Mouse (Mus musculus) forebrain, embryonic 12.5 days (tissue): ENCODE results near the gene Polr2j. TPM values are rescaled to one million over a fixed set of nuclear protein-coding genes. Genes with fewer than 3 reads are reported as not detected.
"Not testable (repeated sequence)": the region's sequence is repeated elsewhere in the genome, so short reads cannot be mapped to it uniquely, and the experiment has no call there.

Source experiments
- ATAC-seq: fragments of 200-750 bp; cut with Nextera tagmentation; 2 replicates; pipeline ENCODE4 v1.8.0; 2017; ENCODE audit warnings: moderate TSS enrichment; ENCODE audit not compliant: low FRiP score
- H3K27ac ChIP-seq: fragments of 300-500 bp; sonication (generic); 2 replicates; pipeline ENCODE4 v1.5.1; 2016; ENCODE audit warnings: mild to moderate bottlenecking
- H3K27me3 ChIP-seq: fragments of 300-500 bp; sonication (generic); 2 replicates; pipeline ENCODE4 v1.6.1; 2016; ENCODE audit warnings: mild to moderate bottlenecking
- H3K36me3 ChIP-seq: fragments of 300-500 bp; sonication (generic); replicated peaks from 2 replicates; pipeline ENCODE4 v1.6.1; 2016; ENCODE audit warnings: mild to moderate bottlenecking
- H3K4me1 ChIP-seq: fragments of 300-500 bp; sonication (generic); 2 replicates; pipeline ENCODE4 v1.6.1; 2016
- H3K4me2 ChIP-seq: fragments of 300-500 bp; sonication (generic); 2 replicates; pipeline ENCODE4 v1.6.1; 2016; ENCODE audit warnings: mild to moderate bottlenecking, moderate library complexity
- H3K4me3 ChIP-seq: fragments of 300-500 bp; sonication (generic); replicated peaks from 2 replicates; pipeline ENCODE4 v1.5.1; 2016; ENCODE audit warnings: mild to moderate bottlenecking
- H3K9ac ChIP-seq: fragments of 300-500 bp; sonication (generic); 2 replicates; pipeline ENCODE4 v1.6.1; 2016; ENCODE audit warnings: mild to moderate bottlenecking
- H3K9me3 ChIP-seq: fragments of 300-500 bp; sonication (generic); 2 replicates; pipeline ENCODE4 v1.6.1; 2016
- WGBS: fragments of 180-500 bp; shearing (Covaris S2); methylation state at CpG from one replicate; pipeline ENCODE4 v1.1.7; 2016; 5-methylcytosine and 5-hydroxymethylcytosine counted together
- polyA plus RNA-seq: library from polyadenylated mRNA; unstranded; fragments of >200 nt; fragmentation: Nextera tagmentation; extraction: Ambion mirVana; gene quantifications from 2 replicates; pipeline ENCODE4 v1.2.1, GENCODE M21; 2016

Gene Polr2j
- polyA plus RNA-seq, 1 experiment from 2014 or later, result 256 TPM

- no peak overlapping the region for H3K4me2 ChIP-seq
- H3K27ac ChIP-seq, result no peak overlapping the region
- H3K9me3 ChIP-seq, result peaks cover 6% of the 10 kb centered on the region; the same call in 1 of the 2 replicates
- H3K4me1 ChIP-seq, result no peaks in the 10 kb centered on the region
- H3K27me3 ChIP-seq, result no peaks in the 10 kb centered on the region
- ATAC-seq, result no peak
- no peak overlapping the region for H3K4me3 ChIP-seq
- 100% methylated on average over 1 of the region's 1 CpGs for WGBS
- no peak overlapping the region for H3K9ac ChIP-seq
- peaks cover 5% of the 10 kb centered on the region for H3K36me3 ChIP-seq
Observed at GRCm38 (mm10) chr5:136146936-136147335, 30.5 kb downstream of the Polr2j start.

- no peaks in the 10 kb centered on the region for H3K36me3 ChIP-seq
- H3K4me2 ChIP-seq, result no peak overlapping the region
- H3K27ac ChIP-seq, result no peak overlapping the region
- WGBS, result 76% methylated on average over 8 of the region's 8 CpGs
- H3K27me3 ChIP-seq, result no peaks in the 10 kb centered on the region
- peaks cover 6% of the 10 kb centered on the region; the same call in 1 of the 2 replicates for H3K9me3 ChIP-seq
- no peak overlapping the region for H3K4me3 ChIP-seq
- no peaks in the 10 kb centered on the region for H3K4me1 ChIP-seq
- no peak for ATAC-seq
- H3K9ac ChIP-seq, result no peak overlapping the region
Observed at GRCm38 (mm10) chr5:136147704-136148103, 31.3 kb downstream of the Polr2j start.

GRCm38 (mm10) chr5:136149134-136149576 lies 32.7 kb downstream of the Polr2j start:
- H3K27ac ChIP-seq, H3K9ac ChIP-seq, H3K4me1 ChIP-seq, H3K36me3 ChIP-seq, H3K4me2 ChIP-seq, H3K4me3 ChIP-seq, H3K27me3 ChIP-seq, ATAC-seq, H3K9me3 ChIP-seq: not testable (repeated sequence)
- 84% methylated on average over 5 of the region's 5 CpGs for WGBS

- no peak overlapping the region for H3K27ac ChIP-seq
- no peaks in the 10 kb centered on the region for H3K36me3 ChIP-seq
- H3K9ac ChIP-seq, result no peak overlapping the region
- H3K4me2 ChIP-seq, result no peak overlapping the region
- ATAC-seq, result no peak
- H3K4me1 ChIP-seq, result no peaks in the 10 kb centered on the region
- no peaks in the 10 kb centered on the region for H3K27me3 ChIP-seq
- no peak overlapping the region for H3K4me3 ChIP-seq
- H3K9me3 ChIP-seq, result no peaks in the 10 kb centered on the region
- 85% methylated on average over 8 of the region's 8 CpGs for WGBS
Observed at GRCm38 (mm10) chr5:136152365-136152764, 35.9 kb downstream of the Polr2j start.

- Histone ChIP-seq H3K27me3 (no peaks in the 10 kb centered on the region), H3K4me3 (no peak overlapping the region), H3K9me3 (no peaks in the 10 kb centered on the region), H3K4me2 (no peak overlapping the region), H3K36me3 (no peaks in the 10 kb centered on the region), H3K9ac (no peak overlapping the region), H3K27ac (no peak overlapping the region), H3K4me1 (no peaks in the 10 kb centered on the region)
- no peak for ATAC-seq
- WGBS, result 91% methylated on average over 5 of the region's 5 CpGs
Observed at GRCm38 (mm10) chr5:136155399-136155798, 39.0 kb downstream of the Polr2j start.

- H3K9ac ChIP-seq, H3K9me3 ChIP-seq, H3K27me3 ChIP-seq, H3K4me1 ChIP-seq, H3K4me3 ChIP-seq, H3K27ac ChIP-seq, H3K4me2 ChIP-seq, ATAC-seq, H3K36me3 ChIP-seq: not testable (repeated sequence)
- WGBS, result 93% methylated on average over 11 of the region's 12 CpGs
Observed at GRCm38 (mm10) chr5:136160084-136160483, 43.7 kb downstream of the Polr2j start.

GRCm38 (mm10) chr5:136163807-136164474 lies 47.5 kb downstream of the Polr2j start:
- H3K36me3 ChIP-seq, result 0 out of 2 replicates have a peak, but pooled peaks cover 3% of the 10 kb centered on the region

GRCm38 (mm10) chr5:136165246-136165645 lies 48.8 kb downstream of the Polr2j start:
- ATAC-seq, result no peak
- 83% methylated on average over 8 of the region's 8 CpGs for WGBS
- no peak overlapping the region for H3K27ac ChIP-seq
- no peak overlapping the region for H3K4me3 ChIP-seq
- H3K4me1 ChIP-seq, result 0 out of 2 replicates have a peak, but pooled peaks cover 4% of the 10 kb centered on the region
- H3K9me3 ChIP-seq, result peaks cover 5% of the 10 kb centered on the region; the same call in 1 of the 2 replicates
- no peak overlapping the region for H3K9ac ChIP-seq
- no peak overlapping the region for H3K4me2 ChIP-seq
- 0 out of 2 replicates have a peak, but pooled peaks cover 3% of the 10 kb centered on the region for H3K36me3 ChIP-seq
- no peaks in the 10 kb centered on the region for H3K27me3 ChIP-seq

More at GRCm38 (mm10) chr5:136163807-136164474, 47.5 kb downstream of the Polr2j start:
- peaks cover 5% of the 10 kb centered on the region; the same call in 1 of the 2 replicates for H3K9me3 ChIP-seq
- H3K4me2 ChIP-seq, result no peak overlapping the region
- no peak overlapping the region for H3K27ac ChIP-seq
- 86% methylated on average over 11 of the region's 11 CpGs for WGBS
- no peak overlapping the region for H3K9ac ChIP-seq
- no peak for ATAC-seq
- H3K27me3 ChIP-seq, result no peaks in the 10 kb centered on the region
- no peak overlapping the region for H3K4me3 ChIP-seq
- no peaks in the 10 kb centered on the region for H3K4me1 ChIP-seq

GRCm38 (mm10) chr5:136167296-136167695 lies 50.9 kb downstream of the Polr2j start:
- H3K4me3 ChIP-seq, result no peak overlapping the region
- 0 out of 2 replicates have a peak, but pooled peaks cover 3% of the 10 kb centered on the region for H3K36me3 ChIP-seq
- peaks cover 10% of the 10 kb centered on the region for H3K27me3 ChIP-seq
- H3K9ac ChIP-seq, result no peak overlapping the region
- no peak for ATAC-seq
- WGBS, result 91% methylated on average over 4 of the region's 4 CpGs
- H3K4me2 ChIP-seq, result no peak overlapping the region
- H3K9me3 ChIP-seq, result peaks cover 5% of the 10 kb centered on the region; the same call in 1 of the 2 replicates
- peaks cover 15% of the 10 kb centered on the region for H3K4me1 ChIP-seq
- no peak overlapping the region for H3K27ac ChIP-seq

- no peak overlapping the region for H3K9ac ChIP-seq
- H3K27ac ChIP-seq, result no peak overlapping the region
- peaks cover 15% of the 10 kb centered on the region for H3K4me1 ChIP-seq
- ATAC-seq, result no peak
- H3K4me3 ChIP-seq, result no peak overlapping the region
- H3K27me3 ChIP-seq, result peaks cover 15% of the 10 kb centered on the region
- 0 out of 2 replicates have a peak, but pooled peaks cover 3% of the 10 kb centered on the region for H3K36me3 ChIP-seq
- WGBS, result 96% methylated on average over 3 of the region's 3 CpGs
- no peak overlapping the region for H3K4me2 ChIP-seq
- H3K9me3 ChIP-seq, result peaks cover 5% of the 10 kb centered on the region; the same call in 1 of the 2 replicates
Observed at GRCm38 (mm10) chr5:136168071-136168470, 51.6 kb downstream of the Polr2j start.

- peak overlapping the region; percentile 92 for H3K4me2 ChIP-seq
- peak overlapping the region; percentile 77 for H3K9ac ChIP-seq
- peaks cover 5% of the 10 kb centered on the region; the same call in 1 of the 2 replicates for H3K9me3 ChIP-seq
- H3K36me3 ChIP-seq, result 0 out of 2 replicates have a peak, but pooled peaks cover 3% of the 10 kb centered on the region
- peaks cover 15% of the 10 kb centered on the region for H3K4me1 ChIP-seq
- no peak; the same call in 1 of the 2 replicates for ATAC-seq
- 15% methylated on average over 15 of the region's 15 CpGs for whole genome bisulfite sequencing
- H3K4me3 ChIP-seq, result peak overlapping the region; percentile 57
- H3K27me3 ChIP-seq, result peaks cover 15% of the 10 kb centered on the region
- no peak overlapping the region for H3K27ac ChIP-seq
Observed at GRCm38 (mm10) chr5:136169626-136170511, 53.4 kb downstream of the Polr2j start.
